Mouse (Mus musculus) megakaryocyte, embryonic 14.5 days (primary cell): ENCODE results near the gene Tubb2a. TPM values are rescaled to one million over a fixed set of nuclear protein-coding genes. Genes with fewer than 3 reads are reported as not detected.

ENCODE experiments used
- H3K27me3 ChIP-seq: replicated peaks from 2 replicates; pipeline ENCODE3; 2012; ENCODE audit warnings: inconsistent platforms
- H3K36me3 ChIP-seq: replicated peaks from 2 replicates; pipeline ENCODE3; 2012; ENCODE audit warnings: low read length, inconsistent platforms, mixed read lengths
- H3K4me1 ChIP-seq: 2 replicates; pipeline ENCODE4 v1.6.1; 2012; ENCODE audit warnings: inconsistent platforms
- H3K4me3 ChIP-seq: replicated peaks from 2 replicates; pipeline ENCODE3; 2012; ENCODE audit warnings: moderate library complexity, mild to moderate bottlenecking, inconsistent platforms
- H3K9me3 ChIP-seq: 2 replicates; pipeline ENCODE4 v1.6.1; 2012; ENCODE audit warnings: inconsistent platforms
- FLI1 ChIP-seq: IDR thresholded peaks from 2 replicates; pipeline ENCODE4 v1.6.1; 2012; ENCODE audit warnings: low read length, inconsistent platforms, mixed read lengths
- GATA1 ChIP-seq: IDR thresholded peaks from 3 replicates; pipeline ENCODE4 v1.6.1; 2012; ENCODE audit warnings: mixed read lengths, low read length, inconsistent platforms, borderline replicate concordance
- polyA plus RNA-seq: library from polyadenylated mRNA; stranded (reverse); fragments of >175 nt; gene quantifications from 2 replicates; pipeline ENCODE4 v1.2.3, GENCODE M21; 2012; ENCODE audit warnings: low replicate concordance; ENCODE audit not compliant: insufficient read depth

Gene Tubb2a
- polyA plus RNA-seq, 1 experiment = 95.9 TPM

- no peaks in the 10 kb centered on the region for H3K27me3 ChIP-seq
- no peak for TF ChIP-seq GATA1
- TF ChIP-seq FLI1 = no peak
- H3K9me3 ChIP-seq = peaks cover 8% of the 10 kb centered on the region
Observed at GRCm38 (mm10) chr13:34057252-34057651, 20.6 kb downstream of the Tubb2a start.

GRCm38 (mm10) chr13:34054983-34055382 is 22.8 kb downstream of the Tubb2a start:
- TF ChIP-seq GATA1 (no peak), FLI1 (no peak)
- H3K9me3 ChIP-seq = peaks cover 8% of the 10 kb centered on the region
- peaks cover 86% of the 10 kb centered on the region for H3K36me3 ChIP-seq

More at GRCm38 (mm10) chr13:34057252-34057651, 20.6 kb downstream of the Tubb2a start:
- no peak overlapping the region for H3K4me3 ChIP-seq
- peaks cover 84% of the 10 kb centered on the region for H3K36me3 ChIP-seq
- peaks cover 3% of the 10 kb centered on the region; the same call in 1 of the 2 replicates for H3K4me1 ChIP-seq

GRCm38 (mm10) chr13:34054391-34054790 is 23.4 kb downstream of the Tubb2a start:
- peaks cover 89% of the 10 kb centered on the region for H3K36me3 ChIP-seq

More at GRCm38 (mm10) chr13:34054983-34055382, 22.8 kb downstream of the Tubb2a start:
- H3K4me1 ChIP-seq = peaks cover 6% of the 10 kb centered on the region; the same call in 1 of the 2 replicates
- H3K4me3 ChIP-seq = no peak overlapping the region
- no peaks in the 10 kb centered on the region for H3K27me3 ChIP-seq

GRCm38 (mm10) chr13:34053673-34054282 is 24.0 kb downstream of the Tubb2a start:
- Histone ChIP-seq H3K4me3 (no peak overlapping the region), H3K4me1 (peaks cover 12% of the 10 kb centered on the region), H3K36me3 (peaks cover 91% of the 10 kb centered on the region), H3K27me3 (no peaks in the 10 kb centered on the region), H3K9me3 (peaks cover 8% of the 10 kb centered on the region)
- TF ChIP-seq FLI1 (no peak), GATA1 (no peak)

More at GRCm38 (mm10) chr13:34054391-34054790, 23.4 kb downstream of the Tubb2a start:
- Histone ChIP-seq H3K9me3 (peaks cover 8% of the 10 kb centered on the region), H3K4me1 (peaks cover 7% of the 10 kb centered on the region; the same call in 1 of the 2 replicates), H3K4me3 (no peak overlapping the region), H3K27me3 (no peaks in the 10 kb centered on the region)
- no peak for TF ChIP-seq FLI1
- no peak for TF ChIP-seq GATA1

GRCm38 (mm10) chr13:34051692-34052091 is 26.1 kb downstream of the Tubb2a start:
- Histone ChIP-seq H3K27me3 (no peaks in the 10 kb centered on the region), H3K4me3 (no peak overlapping the region), H3K9me3 (peaks cover 8% of the 10 kb centered on the region), H3K36me3 (peaks cover 96% of the 10 kb centered on the region), H3K4me1 (peaks cover 28% of the 10 kb centered on the region)
- TF ChIP-seq FLI1 (no peak), GATA1 (no peak)

GRCm38 (mm10) chr13:34050479-34050878 is 27.3 kb downstream of the Tubb2a start:
- peaks cover 31% of the 10 kb centered on the region for H3K4me1 ChIP-seq
- no peaks in the 10 kb centered on the region for H3K27me3 ChIP-seq
- peak overlapping the region; percentile 29 for H3K4me3 ChIP-seq
- H3K36me3 ChIP-seq = peaks cover 91% of the 10 kb centered on the region
- H3K9me3 ChIP-seq = peaks cover 3% of the 10 kb centered on the region
- no peak for TF ChIP-seq FLI1
- TF ChIP-seq GATA1 = no peak

GRCm38 (mm10) chr13:34047526-34047925 is 30.3 kb downstream of the Tubb2a start:
- TF ChIP-seq FLI1 (no peak), GATA1 (no peak)
- Histone ChIP-seq H3K4me3 (no peak overlapping the region), H3K9me3 (peaks cover 6% of the 10 kb centered on the region), H3K4me1 (peaks cover 32% of the 10 kb centered on the region), H3K36me3 (peaks cover 90% of the 10 kb centered on the region), H3K27me3 (no peaks in the 10 kb centered on the region)

GRCm38 (mm10) chr13:34046421-34047012 is 31.3 kb downstream of the Tubb2a start:
- no peak for TF ChIP-seq FLI1
- no peak for TF ChIP-seq GATA1
- Histone ChIP-seq H3K36me3 (peaks cover 88% of the 10 kb centered on the region), H3K4me3 (no peak overlapping the region), H3K9me3 (peaks cover 6% of the 10 kb centered on the region), H3K27me3 (no peaks in the 10 kb centered on the region), H3K4me1 (peaks cover 42% of the 10 kb centered on the region)

- peaks cover 80% of the 10 kb centered on the region for H3K36me3 ChIP-seq
- no peak overlapping the region for H3K4me3 ChIP-seq
- peaks cover 6% of the 10 kb centered on the region for H3K9me3 ChIP-seq
- H3K27me3 ChIP-seq = no peaks in the 10 kb centered on the region
- H3K4me1 ChIP-seq = peaks cover 46% of the 10 kb centered on the region
- no peak for TF ChIP-seq GATA1
- TF ChIP-seq FLI1 = no peak
Observed at GRCm38 (mm10) chr13:34045511-34046249, 32.1 kb downstream of the Tubb2a start.
